Comparison of ENCODE assay signal across 13 mouse cellular contexts in the genomic region with DNA sequence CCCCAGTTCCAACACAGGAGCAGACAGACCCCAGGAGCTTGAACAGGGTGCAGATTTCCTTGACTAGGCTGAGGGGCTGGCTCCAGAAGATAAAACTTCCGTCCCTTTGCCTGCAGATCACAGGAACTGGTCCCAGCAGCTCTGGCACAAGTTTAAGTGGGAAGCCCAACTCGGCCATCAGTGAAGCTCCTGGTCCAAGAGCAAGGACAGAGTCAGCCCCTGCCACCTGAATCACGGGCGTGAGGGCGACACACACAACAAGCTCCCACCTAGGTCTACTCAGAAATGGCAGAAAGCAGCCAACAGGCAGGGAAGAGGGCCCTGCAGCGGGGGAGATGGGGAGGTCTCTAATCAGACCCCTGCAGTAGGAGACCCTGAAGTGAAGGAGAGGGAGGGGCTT. TPM values are rescaled to one million over a fixed set of nuclear protein-coding genes. Genes with fewer than 3 reads are reported as not detected.
DNase-seq lines count a peak whose midpoint lies in the region; ATAC-seq and TF ChIP-seq lines count a peak whose summit lies in the region.
"Had no signal": no experiment of that assay in that cellular context is flagged by ENCODE, and none has a peak within 500 bp of the region (broad histone marks: within the 10 kb centered on the region; RNA-seq: fewer than 3 reads in every experiment).

No protein-coding gene starts in this region.

- no peak for ATAC-seq in heart, embryonic 11.5 days (replicated peaks; ENCODE audit: insufficient number of reproducible peaks, low FRiP score, low TSS enrichment)
- ATAC-seq in lung, embryonic 14.5 days (ENCODE audit: insufficient read depth), result no peak
- no peak for ATAC-seq in embryonic facial prominence, embryonic 11.5 days (replicated peaks; ENCODE audit: insufficient number of reproducible peaks, low FRiP score, low TSS enrichment, low read depth)
- ATAC-seq: intestine, embryonic 15.5 days had no signal

- no peak for TF ChIP-seq CTCF in lung, embryonic 14.5 days (IDR thresholded peaks at IDR 0.05; ENCODE audit: low read depth)

- no peak overlapping the region for H3K4me3 ChIP-seq in heart, embryonic 11.5 days (ENCODE audit: low read depth, low read length)
- H3K4me3 ChIP-seq in lung, embryonic 14.5 days (ENCODE audit: low read depth, low read length), result no peak overlapping the region
- no peak overlapping the region for H3K4me3 ChIP-seq in embryonic facial prominence, embryonic 11.5 days (ENCODE audit: low read depth, low read length)
- peak overlapping the region; percentile 73; the same call in 1 of the 2 replicates for H3K4me3 ChIP-seq in macrophage (ENCODE audit: inconsistent target)
- H3K4me3 ChIP-seq: intestine, embryonic 15.5 days had no signal

- H3K27me3 ChIP-seq in heart, embryonic 11.5 days (ENCODE audit: control insufficient read depth, insufficient read depth, low read length), result no peaks in the 10 kb centered on the region
- H3K27me3 ChIP-seq in lung, embryonic 14.5 days (ENCODE audit: insufficient read depth, low read length), result no peaks in the 10 kb centered on the region
- H3K27me3 ChIP-seq in embryonic facial prominence, embryonic 11.5 days (ENCODE audit: control insufficient read depth, insufficient read depth, low read length), result no peaks in the 10 kb centered on the region
- H3K27me3 ChIP-seq: intestine, embryonic 15.5 days had no signal

- peaks cover 48% of the 10 kb centered on the region for H3K79me2 ChIP-seq in macrophage (ENCODE audit: inconsistent target)

- peak overlapping the region; percentile 87 for H3K4me2 ChIP-seq in heart, embryonic 11.5 days
- H3K4me2 ChIP-seq in lung, embryonic 14.5 days, result peak overlapping the region; percentile 95; the same call in 1 of the 2 replicates
- H3K4me2 ChIP-seq in embryonic facial prominence, embryonic 11.5 days (ENCODE audit: low read depth, low read length), result no peak overlapping the region

- WGBS in heart, embryonic 11.5 days (ENCODE audit: insufficient replicate concordance), result 66% methylated on average over 6 of the region's 6 CpGs
- WGBS in lung, embryonic 14.5 days, result 83% methylated on average over 6 of the region's 6 CpGs
- 90% methylated on average over 6 of the region's 6 CpGs for WGBS in embryonic facial prominence, embryonic 11.5 days
- WGBS in macrophage (ENCODE audit: missing documents), result 92% methylated on average over 6 of the region's 6 CpGs

- DNase-seq in heart, adult 9 months (ENCODE audit: low spot score in 2 of 2), result no peak
- DNase-seq in lung, embryonic 14.5 days, result no peak
- no peak for DNase-seq in lung, postnatal 4 days
- no peak for DNase-seq in embryonic facial prominence, embryonic 11.5 days (ENCODE audit: low spot score)
- DNase-seq in frontal cortex, postnatal 36 days (ENCODE audit: low spot score in 2 of 2), result no peak
- DNase-seq in cerebellum, adult 9-11 months, result no peak
- DNase-seq: right cerebral cortex, postnatal 14 days had no signal

- peak overlapping the region; percentile 11; the same call in 1 of the 2 replicates for H3K9ac ChIP-seq in heart, embryonic 11.5 days (ENCODE audit: low read depth, low read length)
- H3K9ac ChIP-seq in lung, embryonic 14.5 days, result no peak overlapping the region
- peak overlapping the region; percentile 14; the same call in 1 of the 2 replicates for H3K9ac ChIP-seq in embryonic facial prominence, embryonic 11.5 days (replicated peaks; ENCODE audit: low read length)
- H3K9ac ChIP-seq: intestine, embryonic 15.5 days had no signal

- H3K27ac ChIP-seq in heart, embryonic 11.5 days (ENCODE audit: low read depth, low read length), result no peak overlapping the region
- no peak overlapping the region for H3K27ac ChIP-seq in lung, embryonic 14.5 days (ENCODE audit: low read depth)
- no peak overlapping the region for H3K27ac ChIP-seq in embryonic facial prominence, embryonic 11.5 days (replicated peaks; ENCODE audit: low read depth, low read length)
- H3K27ac ChIP-seq in macrophage, result peak overlapping the region; percentile 99
- H3K27ac ChIP-seq: intestine, embryonic 15.5 days had no signal

- H3K9me3 ChIP-seq in heart, embryonic 11.5 days (replicated peaks; ENCODE audit: control insufficient read depth, low read length), result no peaks in the 10 kb centered on the region
- H3K9me3 ChIP-seq in lung, embryonic 14.5 days (ENCODE audit: low read depth, low read length), result no peaks in the 10 kb centered on the region
- H3K9me3 ChIP-seq in embryonic facial prominence, embryonic 11.5 days (replicated peaks; ENCODE audit: control insufficient read depth, low read length), result no peaks in the 10 kb centered on the region
- H3K9me3 ChIP-seq: intestine, embryonic 15.5 days had no signal

- no peaks in the 10 kb centered on the region for H3K36me3 ChIP-seq in heart, embryonic 11.5 days (ENCODE audit: control insufficient read depth, insufficient read depth, low read length)
- no peaks in the 10 kb centered on the region for H3K36me3 ChIP-seq in lung, embryonic 14.5 days (ENCODE audit: insufficient read depth)
- no peaks in the 10 kb centered on the region for H3K36me3 ChIP-seq in embryonic facial prominence, embryonic 11.5 days (replicated peaks; ENCODE audit: control insufficient read depth, insufficient read depth, low read depth, low read length)
- H3K36me3 ChIP-seq in macrophage (ENCODE audit: inconsistent target), result no peaks in the 10 kb centered on the region
- H3K36me3 ChIP-seq: intestine, embryonic 15.5 days had no signal

- H3K4me1 ChIP-seq in heart, embryonic 11.5 days (ENCODE audit: control insufficient read depth, insufficient read depth, low read length), result peaks cover 25% of the 10 kb centered on the region
- H3K4me1 ChIP-seq in lung, embryonic 14.5 days (ENCODE audit: insufficient read depth), result peaks cover 12% of the 10 kb centered on the region
- H3K4me1 ChIP-seq in embryonic facial prominence, embryonic 11.5 days (ENCODE audit: control insufficient read depth, insufficient read depth, low read length), result peaks cover under 1% of the 10 kb centered on the region; the same call in 1 of the 2 replicates

RNA-seq across cellular contexts. Expression of a gene that starts 7.2 kb away (rescaled TPM):
- polyA plus RNA-seq in heart, embryonic 11.5 days (2014; fragmentation: Nextera tagmentation; extraction: Ambion mirVana), result 7.2 and 7.5 TPM in 2 replicates
- polyA plus RNA-seq in lung, embryonic 14.5 days (2014; fragmentation: Nextera tagmentation; extraction: Ambion mirVana), result 3.5 and 4.3 TPM in 2 replicates
- polyA plus RNA-seq in embryonic facial prominence, embryonic 11.5 days (2014; fragmentation: Nextera tagmentation; extraction: Ambion mirVana), result 1.6 and 1.7 TPM in 2 replicates
- total RNA-seq in macrophage (2018; cell fraction: chromatin; rRNA removed), result 10 to 100 TPM in 10 of 26 experiments, 1 to 10 TPM in 13, under 1 TPM in 3; 0.91 to 39.6 (median 5.6) TPM
- total RNA-seq in macrophage (2018; cell fraction: cytosol; rRNA removed), result 10 to 100 TPM in 20 of 26 experiments, 1 to 10 TPM in 6; 3.7 to 41.6 (median 20.4) TPM
- total RNA-seq in macrophage (2018; cell fraction: nucleus; rRNA removed), result 10 to 100 TPM in 19 of 26 experiments, 1 to 10 TPM in 7; 4.5 to 63.6 (median 13.4) TPM
- 14.0 to 34.3 TPM (median 20.6 TPM) in 3 replicates for polyA plus RNA-seq in macrophage (2018)

RNA-seq across cellular contexts. Expression of a gene that starts 17.9 kb away (rescaled TPM):
- polyA plus RNA-seq in heart, embryonic 11.5 days (2014; fragmentation: Nextera tagmentation; extraction: Ambion mirVana), result not detected in 2 replicates
- not detected in 2 replicates for polyA plus RNA-seq in lung, embryonic 14.5 days (2014; fragmentation: Nextera tagmentation; extraction: Ambion mirVana)
- polyA plus RNA-seq in embryonic facial prominence, embryonic 11.5 days (2014; fragmentation: Nextera tagmentation; extraction: Ambion mirVana), result 0.41 and 0.46 TPM in 2 replicates
- total RNA-seq in macrophage (2018; cell fraction: chromatin; rRNA removed), result not detected
- not detected for total RNA-seq in macrophage (2018; cell fraction: cytosol; rRNA removed)
- total RNA-seq in macrophage (2018; cell fraction: nucleus; rRNA removed), result not detected
- not detected in 3 replicates for polyA plus RNA-seq in macrophage (2018)
- total RNA-seq: midbrain, postnatal 0 days had no signal
- polyA plus RNA-seq: C2C12; midbrain, postnatal 0 days; thymus, postnatal 0 days had no signal

RNA-seq across cellular contexts. Expression of a gene that starts 19.1 kb away (rescaled TPM):
- 85.3 and 95.2 TPM in 2 replicates for polyA plus RNA-seq in heart, embryonic 11.5 days (2014; fragmentation: Nextera tagmentation; extraction: Ambion mirVana)
- polyA plus RNA-seq in lung, embryonic 14.5 days (2014; fragmentation: Nextera tagmentation; extraction: Ambion mirVana), result 102 and 106 TPM in 2 replicates
- 116 and 123 TPM in 2 replicates for polyA plus RNA-seq in embryonic facial prominence, embryonic 11.5 days (2014; fragmentation: Nextera tagmentation; extraction: Ambion mirVana)
- total RNA-seq in macrophage (2018; cell fraction: chromatin; rRNA removed), result 10 to 100 TPM in 20 of 26 experiments, 1 to 10 TPM in 6; 5.3 to 32.5 (median 15.9) TPM
- total RNA-seq in macrophage (2018; cell fraction: cytosol; rRNA removed), result 10 to 100 TPM; 11.3 to 25.9 (median 21.4) TPM
- total RNA-seq in macrophage (2018; cell fraction: nucleus; rRNA removed), result 10 to 100 TPM in 16 of 26 experiments, 1 to 10 TPM in 10; 4.4 to 19.3 (median 11.4) TPM
- 15.7 to 21.8 TPM (median 18.8 TPM) in 3 replicates for polyA plus RNA-seq in macrophage (2018)

RNA-seq across cellular contexts. Expression of a gene that starts 34.7 kb away (rescaled TPM):
- 0.17 and 0.21 TPM in 2 replicates for polyA plus RNA-seq in heart, embryonic 11.5 days (2014; fragmentation: Nextera tagmentation; extraction: Ambion mirVana)
- polyA plus RNA-seq in lung, embryonic 14.5 days (2014; fragmentation: Nextera tagmentation; extraction: Ambion mirVana), result 1.1 TPM in 2 replicates
- 0.18 and 0.27 TPM in 2 replicates for polyA plus RNA-seq in embryonic facial prominence, embryonic 11.5 days (2014; fragmentation: Nextera tagmentation; extraction: Ambion mirVana)
- 10 to 100 TPM in 4 of 26 experiments, 1 to 10 TPM in 16, under 1 TPM in 4, not detected in 2; 0.41 to 20.1 (median 4.7) TPM for total RNA-seq in macrophage (2018; cell fraction: chromatin; rRNA removed)
- 10 to 100 TPM in 5 of 26 experiments, 1 to 10 TPM in 21; 1.4 to 11.9 (median 5.5) TPM for total RNA-seq in macrophage (2018; cell fraction: cytosol; rRNA removed)
- total RNA-seq in macrophage (2018; cell fraction: nucleus; rRNA removed), result 10 to 100 TPM in 6 of 26 experiments, 1 to 10 TPM in 19, not detected in 1; 2.1 to 17.8 (median 7.3) TPM
- 3.5 to 9.1 TPM (median 7.6 TPM) in 3 replicates for polyA plus RNA-seq in macrophage (2018)
- total RNA-seq: midbrain, postnatal 0 days had no signal
- polyA plus RNA-seq: midbrain, postnatal 0 days had no signal

RNA-seq across cellular contexts. Expression of a gene that starts 44.9 kb away (rescaled TPM):
- polyA plus RNA-seq in heart, embryonic 11.5 days (2014; fragmentation: Nextera tagmentation; extraction: Ambion mirVana), result 1.4 and 2.5 TPM in 2 replicates
- polyA plus RNA-seq in lung, embryonic 14.5 days (2014; fragmentation: Nextera tagmentation; extraction: Ambion mirVana), result 3.6 and 4.0 TPM in 2 replicates
- polyA plus RNA-seq in embryonic facial prominence, embryonic 11.5 days (2014; fragmentation: Nextera tagmentation; extraction: Ambion mirVana), result 1.6 and 1.7 TPM in 2 replicates
- 100 to 1,000 TPM in 8 of 26 experiments, 10 to 100 TPM in 18; 22.4 to 143 (median 79.4) TPM for total RNA-seq in macrophage (2018; cell fraction: chromatin; rRNA removed)
- 10 to 100 TPM; 39.1 to 96.5 (median 65.9) TPM for total RNA-seq in macrophage (2018; cell fraction: cytosol; rRNA removed)
- 100 to 1,000 TPM in 6 of 26 experiments, 10 to 100 TPM in 20; 25.8 to 128 (median 81.1) TPM for total RNA-seq in macrophage (2018; cell fraction: nucleus; rRNA removed)
- polyA plus RNA-seq in macrophage (2018), result 40.4 to 55.9 TPM (median 47.4 TPM) in 3 replicates
